Mouse (Mus musculus): Measurements from ENCODE around the gene Cenpm. TPM values are rescaled to one million over a fixed set of nuclear protein-coding genes. Genes with fewer than 3 reads are reported as not detected.

Gene Cenpm
- polyA plus RNA-seq, 2 experiments = 21.6 to 42.1 TPM

DNA sequence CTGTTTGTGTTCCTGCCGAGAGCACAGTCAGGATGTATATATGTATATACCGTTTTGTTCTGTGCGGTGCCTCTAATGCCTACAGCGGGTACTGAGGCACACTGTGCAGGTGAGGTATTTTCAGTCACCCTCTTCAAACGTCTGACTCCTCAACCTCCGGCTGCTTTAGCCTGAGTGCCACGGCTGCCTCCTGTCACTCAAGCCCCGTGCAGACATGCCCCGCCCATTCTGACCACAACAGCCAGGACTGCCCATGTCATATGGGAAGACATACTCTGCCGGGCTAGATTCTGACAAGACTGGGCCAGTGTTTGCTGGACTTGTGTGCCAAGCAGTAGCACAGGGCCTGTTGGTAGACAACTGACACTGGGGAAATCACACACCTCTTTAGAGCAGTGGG, 8.9 kb downstream of the Cenpm start:
- H3K36me3 ChIP-seq (replicated peaks; ENCODE audit: control insufficient read depth, insufficient read depth, low read depth) = peaks cover 3% of the 10 kb centered on the region; the same call in 1 of the 2 replicates
- no peak overlapping the region for H3K27ac ChIP-seq
- no peak overlapping the region for H3K4me2 ChIP-seq (ENCODE audit: low read depth)
- no peak overlapping the region for H3K9ac ChIP-seq (replicated peaks)
- peaks cover 4 to 8% of the 10 kb centered on the region in 2 experiments for H3K4me1 ChIP-seq (replicated peaks; ENCODE audit: control insufficient read depth in 2 of 2, insufficient read depth in 2 of 2, low read length in 1 of 2)
- DNase-seq (ENCODE audit: low read depth in 3 of 3, low spot score in 3 of 3) (no peak), ATAC-seq (ENCODE audit: insufficient read depth) (no peak)
- no peak overlapping the region for H3K4me3 ChIP-seq (ENCODE audit: insufficient read depth in 1 of 2, low read depth in 2 of 2, low read length in 2 of 2)
- 39% methylated on average over 10 of the region's 10 CpGs for WGBS (ENCODE audit: insufficient replicate concordance)
- H3K9me3 ChIP-seq (ENCODE audit: control insufficient read depth, low read length) = no peaks in the 10 kb centered on the region
- no peaks in the 10 kb centered on the region for H3K27me3 ChIP-seq (ENCODE audit: control insufficient read depth, insufficient read depth, low read length)
- TF ChIP-seq EP300 (IDR thresholded peaks at IDR 0.05; ENCODE audit: low read depth) (no peak), CTCF (IDR thresholded peaks at IDR 0.05; ENCODE audit: low read depth) (no peak)

DNA sequence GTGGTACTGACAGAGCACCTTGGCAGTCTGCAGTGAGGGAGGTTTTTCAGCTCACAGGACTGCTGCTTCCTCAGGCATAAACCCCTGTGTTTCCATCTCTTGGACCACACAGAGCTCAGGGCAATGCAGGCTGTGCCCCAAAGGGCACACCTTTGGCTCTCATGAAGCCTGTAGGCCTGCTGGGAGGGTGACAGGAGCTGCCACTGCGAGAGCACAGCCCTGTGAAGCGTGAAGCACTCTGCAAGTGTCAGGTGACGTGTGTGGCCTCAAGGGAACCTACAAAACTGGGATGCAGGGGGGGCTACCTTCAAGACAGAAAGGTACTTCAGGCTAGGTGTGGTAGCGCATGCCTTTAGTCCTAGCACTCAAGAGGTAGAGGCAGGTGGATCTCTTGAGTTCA, 11.9 kb downstream of the Cenpm start:
- Histone ChIP-seq H3K9ac (replicated peaks) (no peak overlapping the region), H3K36me3 (replicated peaks; ENCODE audit: control insufficient read depth, insufficient read depth, low read depth) (no peaks in the 10 kb centered on the region), H3K4me1 (replicated peaks; ENCODE audit: control insufficient read depth in 2 of 2, insufficient read depth in 2 of 2, low read length in 1 of 2) (peaks cover 21 to 25% of the 10 kb centered on the region in 2 experiments), H3K9me3 (ENCODE audit: control insufficient read depth, low read length) (no peaks in the 10 kb centered on the region), H3K4me2 (ENCODE audit: low read depth) (no peak overlapping the region), H3K27ac (no peak overlapping the region), H3K27me3 (ENCODE audit: control insufficient read depth, insufficient read depth, low read length) (no peaks in the 10 kb centered on the region), H3K4me3 (ENCODE audit: insufficient read depth in 1 of 2, low read depth in 2 of 2, low read length in 2 of 2) (no peak overlapping the region)
- ATAC-seq (ENCODE audit: insufficient read depth) = no peak
- no peak for DNase-seq (ENCODE audit: low read depth in 3 of 3, low spot score in 3 of 3)
- 77% methylated on average over 4 of the region's 4 CpGs for WGBS (ENCODE audit: insufficient replicate concordance)
- TF ChIP-seq CTCF (IDR thresholded peaks at IDR 0.05; ENCODE audit: low read depth) = no peak
- TF ChIP-seq EP300 (IDR thresholded peaks at IDR 0.05; ENCODE audit: low read depth) = no peak

DNA sequence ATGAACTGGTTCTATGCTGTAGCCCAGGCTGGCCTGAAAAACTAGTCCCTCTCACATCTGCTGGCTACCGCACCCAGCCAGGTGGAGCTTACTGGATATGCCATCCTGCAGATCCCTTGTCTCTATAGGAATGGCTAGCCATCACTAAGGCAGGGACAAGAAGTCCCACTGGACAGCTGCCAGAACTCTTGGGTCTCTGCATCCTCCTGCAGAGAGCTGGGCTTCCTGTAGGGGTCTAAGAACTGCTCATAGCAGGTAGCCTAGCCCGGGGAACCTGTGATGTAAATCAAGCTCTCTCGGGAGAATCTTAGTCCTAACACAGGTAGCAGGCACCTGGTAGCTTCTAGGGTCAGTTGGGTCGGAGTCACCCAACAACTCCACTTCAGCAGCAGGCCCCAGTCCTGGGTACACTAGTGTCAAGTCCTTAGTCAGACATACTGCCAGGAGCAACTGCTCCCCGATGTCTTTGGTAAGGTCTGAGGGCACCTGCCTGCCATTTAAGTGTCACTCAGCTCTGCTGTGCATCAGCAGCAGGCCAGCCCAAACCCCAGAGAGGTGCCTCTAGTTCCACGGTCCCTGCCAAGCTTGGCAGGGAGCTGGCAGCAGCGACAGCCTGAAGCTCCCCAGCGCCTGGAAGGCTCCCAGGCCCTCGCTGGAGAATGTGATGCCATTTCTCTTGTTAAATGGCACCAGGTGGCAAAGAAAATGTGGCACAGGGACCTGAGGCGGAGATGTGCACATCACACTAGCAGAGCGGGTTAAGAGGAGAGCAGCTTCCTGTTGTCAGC, 12.8 kb downstream of the Cenpm start:
- peaks cover 21 to 25% of the 10 kb centered on the region in 2 experiments for H3K4me1 ChIP-seq (replicated peaks; ENCODE audit: control insufficient read depth in 2 of 2, insufficient read depth in 2 of 2, low read length in 1 of 2)

DNA sequence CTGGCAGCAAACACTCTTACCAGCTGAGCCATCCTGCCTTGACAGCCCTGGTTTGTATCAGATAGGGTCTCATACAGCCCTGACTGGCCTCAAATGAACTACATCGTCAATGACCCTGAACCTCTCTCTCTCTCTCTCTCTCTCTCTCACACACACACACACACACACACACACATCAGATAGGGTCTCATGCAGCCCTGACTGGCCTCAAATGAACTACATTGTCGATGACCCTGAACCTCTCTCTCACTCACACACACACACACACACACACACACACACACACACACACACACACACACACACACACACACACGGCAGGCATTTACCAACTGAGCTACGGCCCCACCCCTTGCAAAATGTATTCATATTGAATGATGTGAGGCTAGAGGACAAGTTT, 13.4 kb downstream of the Cenpm start:
- peaks cover 21 to 23% of the 10 kb centered on the region in 2 experiments for H3K4me1 ChIP-seq (replicated peaks; ENCODE audit: control insufficient read depth in 2 of 2, insufficient read depth in 2 of 2, low read length in 1 of 2)
- no peak overlapping the region for H3K4me2 ChIP-seq (ENCODE audit: low read depth)
- 75% methylated on average over 4 of the region's 4 CpGs for WGBS (ENCODE audit: insufficient replicate concordance)
- ATAC-seq (ENCODE audit: insufficient read depth) (no peak), DNase-seq (ENCODE audit: low read depth in 3 of 3, low spot score in 3 of 3) (no peak)
- no peak overlapping the region for H3K9ac ChIP-seq (replicated peaks)
- H3K4me3 ChIP-seq (ENCODE audit: insufficient read depth in 1 of 2, low read depth in 2 of 2, low read length in 2 of 2) = no peak overlapping the region
- H3K36me3 ChIP-seq (replicated peaks; ENCODE audit: control insufficient read depth, insufficient read depth, low read depth) = no peaks in the 10 kb centered on the region
- no peak overlapping the region; the same call in 1 of the 2 replicates for H3K27ac ChIP-seq
- TF ChIP-seq EP300 (IDR thresholded peaks at IDR 0.05; ENCODE audit: low read depth) (no peak), CTCF (IDR thresholded peaks at IDR 0.05; ENCODE audit: low read depth) (no peak)
- no peaks in the 10 kb centered on the region for H3K9me3 ChIP-seq (ENCODE audit: control insufficient read depth, low read length)
- no peaks in the 10 kb centered on the region for H3K27me3 ChIP-seq (ENCODE audit: control insufficient read depth, insufficient read depth, low read length)

More for the DNA sequence above, 12.8 kb downstream of the Cenpm start:
- TF ChIP-seq EP300 (IDR thresholded peaks at IDR 0.05; ENCODE audit: low read depth) (no peak), CTCF (IDR thresholded peaks at IDR 0.05; ENCODE audit: low read depth) (no peak)
- Histone ChIP-seq H3K27ac (no peak overlapping the region), H3K9me3 (ENCODE audit: control insufficient read depth, low read length) (no peaks in the 10 kb centered on the region), H3K4me3 (ENCODE audit: insufficient read depth in 1 of 2, low read depth in 2 of 2, low read length in 2 of 2) (no peak overlapping the region), H3K27me3 (ENCODE audit: control insufficient read depth, insufficient read depth, low read length) (no peaks in the 10 kb centered on the region), H3K4me2 (ENCODE audit: low read depth) (no peak overlapping the region), H3K36me3 (replicated peaks; ENCODE audit: control insufficient read depth, insufficient read depth, low read depth) (no peaks in the 10 kb centered on the region), H3K9ac (replicated peaks) (no peak overlapping the region)
- WGBS (ENCODE audit: insufficient replicate concordance) = 71% methylated on average over 11 of the region's 11 CpGs
- DNase-seq (ENCODE audit: low read depth in 3 of 3, low spot score in 3 of 3) (no peak), ATAC-seq (ENCODE audit: insufficient read depth) (no peak)

DNA sequence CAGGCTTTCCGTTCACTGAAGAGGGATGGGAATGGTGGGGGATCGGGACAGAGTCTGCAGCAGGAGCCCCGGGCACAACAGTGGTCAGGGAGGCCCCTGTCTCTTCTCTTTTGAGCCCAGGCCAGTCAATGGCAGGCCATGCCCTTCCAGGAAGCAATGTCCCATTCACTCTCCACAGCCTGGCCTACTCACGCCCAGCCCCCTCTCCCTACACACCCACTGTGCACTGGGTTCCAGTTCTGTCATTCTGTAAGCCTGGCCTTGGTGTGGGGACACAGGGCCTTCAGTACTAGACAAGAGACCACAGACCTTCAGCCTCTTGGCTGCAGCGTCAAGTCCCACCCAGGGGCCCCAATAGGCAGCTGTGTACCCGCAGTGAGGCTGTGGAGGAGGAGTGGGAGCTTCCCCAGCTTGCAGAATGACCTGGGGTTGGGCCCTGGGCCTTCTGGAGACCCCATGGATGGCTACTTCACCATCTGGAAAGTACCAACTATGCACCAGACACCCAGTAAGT, 14.4 kb downstream of the Cenpm start:
- TF ChIP-seq EP300 (IDR thresholded peaks at IDR 0.05; ENCODE audit: low read depth) (no peak; the same call in 1 of the 2 replicates), CTCF (IDR thresholded peaks at IDR 0.05; ENCODE audit: low read depth) (no peak)

More for the DNA sequence above, 14.4 kb downstream of the Cenpm start:
- DNase-seq (ENCODE audit: low read depth in 3 of 3, low spot score in 3 of 3) (peak in 1 of 3 experiments; percentile 39), ATAC-seq (ENCODE audit: insufficient read depth) (peak; percentile 73)
- Histone ChIP-seq H3K9me3 (ENCODE audit: control insufficient read depth, low read length) (no peaks in the 10 kb centered on the region), H3K4me2 (ENCODE audit: low read depth) (peak overlapping the region; percentile 69), H3K9ac (replicated peaks) (peak overlapping the region; percentile 59), H3K36me3 (replicated peaks; ENCODE audit: control insufficient read depth, insufficient read depth, low read depth) (no peaks in the 10 kb centered on the region), H3K4me3 (ENCODE audit: insufficient read depth in 1 of 2, low read depth in 2 of 2, low read length in 2 of 2) (no peak overlapping the region; a peak in 1 of 4 replicates), H3K27me3 (ENCODE audit: control insufficient read depth, insufficient read depth, low read length) (peaks cover 4% of the 10 kb centered on the region), H3K4me1 (replicated peaks; ENCODE audit: control insufficient read depth in 2 of 2, insufficient read depth in 2 of 2, low read length in 1 of 2) (peaks cover 21 to 26% of the 10 kb centered on the region in 2 experiments), H3K27ac (peak overlapping the region; percentile 90)
- 45% methylated on average over 6 of the region's 6 CpGs for WGBS (ENCODE audit: insufficient replicate concordance)
